In genomic region chr1:63367697-63368376, GRCm38 (mm10) we compare ENCODE assay signal across 9 mouse cellular contexts.
DNase-seq lines count a peak whose midpoint lies in the region; ATAC-seq lines count a peak whose summit lies in the region.
"Had no signal": no experiment of that assay in that cellular context is flagged by ENCODE, and none has a peak within 500 bp of the region (broad histone marks: within the 10 kb centered on the region; RNA-seq: fewer than 3 reads in every experiment).

No protein-coding gene starts in this region.

- no peak overlapping the region for H3K4me3 ChIP-seq in kidney, embryonic 15.5 days (replicated peaks)
- no peak overlapping the region for H3K4me3 ChIP-seq in kidney, embryonic 16.5 days (ENCODE audit: low read length)
- H3K4me3 ChIP-seq in hindbrain, embryonic 13.5 days, result no peak overlapping the region
- H3K4me3 ChIP-seq: heart, embryonic 15.5 days had no signal

- no peaks in the 10 kb centered on the region for H3K27me3 ChIP-seq in kidney, embryonic 15.5 days
- no peaks in the 10 kb centered on the region for H3K27me3 ChIP-seq in kidney, embryonic 16.5 days (ENCODE audit: insufficient read depth, low read length)
- H3K27me3 ChIP-seq in hindbrain, embryonic 13.5 days, result no peaks in the 10 kb centered on the region
- H3K27me3 ChIP-seq: heart, embryonic 15.5 days had no signal

- no peak overlapping the region for H3K4me2 ChIP-seq in kidney, embryonic 15.5 days
- no peak overlapping the region for H3K4me2 ChIP-seq in kidney, embryonic 16.5 days (replicated peaks; ENCODE audit: low read depth, low read length)
- H3K4me2 ChIP-seq in hindbrain, embryonic 13.5 days, result 0 out of 2 replicates have a peak overlapping the region, but pooled peaks have one; percentile 32
- H3K4me2 ChIP-seq: heart, embryonic 15.5 days had no signal

- H3K27ac ChIP-seq in kidney, embryonic 15.5 days, result no peak overlapping the region
- no peak overlapping the region for H3K27ac ChIP-seq in kidney, embryonic 16.5 days (ENCODE audit: low read length)
- peak overlapping the region; percentile 88 for H3K27ac ChIP-seq in hindbrain, embryonic 13.5 days
- H3K27ac ChIP-seq: heart, embryonic 15.5 days had no signal

- no peak overlapping the region for H3K9ac ChIP-seq in kidney, embryonic 15.5 days
- no peak overlapping the region for H3K9ac ChIP-seq in kidney, embryonic 16.5 days (replicated peaks; ENCODE audit: low read length)
- H3K9ac ChIP-seq in hindbrain, embryonic 13.5 days, result no peak overlapping the region
- H3K9ac ChIP-seq: heart, embryonic 15.5 days had no signal

- peak; percentile 88 for DNase-seq in mesoderm, embryonic 11.5 days (ENCODE audit: low read depth, low spot score)
- peak; percentile 30 to 37 for DNase-seq in right cerebral cortex, postnatal 36 days (ENCODE audit: low spot score in 2 of 2)
- DNase-seq in B cell, adult 2 months, result no peak
- DNase-seq in Muller cell, postnatal 12 days (ENCODE audit: inconsistent ontology term), result no peak
- no peak for DNase-seq in urinary bladder, adult 2 months (ENCODE audit: low spot score)

- no peaks in the 10 kb centered on the region for H3K36me3 ChIP-seq in kidney, embryonic 15.5 days
- H3K36me3 ChIP-seq in kidney, embryonic 16.5 days (ENCODE audit: insufficient read depth, low read length), result no peaks in the 10 kb centered on the region
- no peaks in the 10 kb centered on the region for H3K36me3 ChIP-seq in hindbrain, embryonic 13.5 days
- H3K36me3 ChIP-seq: heart, embryonic 15.5 days had no signal

- ATAC-seq in kidney, embryonic 15.5 days (replicated peaks; ENCODE audit: low FRiP score), result peak; percentile 46; the same call in 1 of the 2 replicates
- ATAC-seq in kidney, embryonic 16.5 days (ENCODE audit: low FRiP score, low TSS enrichment), result no peak
- peak; percentile 96 for ATAC-seq in hindbrain, embryonic 13.5 days (ENCODE audit: low FRiP score)

- H3K4me1 ChIP-seq in kidney, embryonic 15.5 days, result no peaks in the 10 kb centered on the region
- no peaks in the 10 kb centered on the region for H3K4me1 ChIP-seq in kidney, embryonic 16.5 days (ENCODE audit: insufficient read depth, low read length)
- peaks cover 13% of the 10 kb centered on the region for H3K4me1 ChIP-seq in hindbrain, embryonic 13.5 days (replicated peaks)
- H3K4me1 ChIP-seq: heart, embryonic 15.5 days had no signal

- WGBS in kidney, embryonic 15.5 days, result 21% methylated on average over 5 of the region's 5 CpGs
- 16% methylated on average over 5 of the region's 5 CpGs for WGBS in kidney, embryonic 16.5 days
- 14% methylated on average over 5 of the region's 5 CpGs for WGBS in hindbrain, embryonic 13.5 days

- no peaks in the 10 kb centered on the region for H3K9me3 ChIP-seq in kidney, embryonic 15.5 days (replicated peaks)
- no peaks in the 10 kb centered on the region for H3K9me3 ChIP-seq in kidney, embryonic 16.5 days (ENCODE audit: low read length)
- H3K9me3 ChIP-seq in hindbrain, embryonic 13.5 days, result no peaks in the 10 kb centered on the region
- H3K9me3 ChIP-seq: heart, embryonic 15.5 days had no signal

Comparison
In these comparisons a context has a peak if more than half of its experiments do, and no peak if none do; other contexts are left out.
1. DNase-seq: peak in mesoderm, embryonic 11.5 days (single experiment) and right cerebral cortex, postnatal 36 days (2 of 2); none in B cell, adult 2 months (0 of 2), Muller cell, postnatal 12 days (single experiment) and urinary bladder, adult 2 months (single experiment).